Mouse (Mus musculus): ENCODE data around the gene Mpv17l2. TPM values are rescaled to one million over a fixed set of nuclear protein-coding genes. Genes with fewer than 3 reads are reported as not detected.

The Mpv17l2 gene
- polyA plus RNA-seq, 1 experiment from 2014 or later, result 47.4 TPM

DNA sequence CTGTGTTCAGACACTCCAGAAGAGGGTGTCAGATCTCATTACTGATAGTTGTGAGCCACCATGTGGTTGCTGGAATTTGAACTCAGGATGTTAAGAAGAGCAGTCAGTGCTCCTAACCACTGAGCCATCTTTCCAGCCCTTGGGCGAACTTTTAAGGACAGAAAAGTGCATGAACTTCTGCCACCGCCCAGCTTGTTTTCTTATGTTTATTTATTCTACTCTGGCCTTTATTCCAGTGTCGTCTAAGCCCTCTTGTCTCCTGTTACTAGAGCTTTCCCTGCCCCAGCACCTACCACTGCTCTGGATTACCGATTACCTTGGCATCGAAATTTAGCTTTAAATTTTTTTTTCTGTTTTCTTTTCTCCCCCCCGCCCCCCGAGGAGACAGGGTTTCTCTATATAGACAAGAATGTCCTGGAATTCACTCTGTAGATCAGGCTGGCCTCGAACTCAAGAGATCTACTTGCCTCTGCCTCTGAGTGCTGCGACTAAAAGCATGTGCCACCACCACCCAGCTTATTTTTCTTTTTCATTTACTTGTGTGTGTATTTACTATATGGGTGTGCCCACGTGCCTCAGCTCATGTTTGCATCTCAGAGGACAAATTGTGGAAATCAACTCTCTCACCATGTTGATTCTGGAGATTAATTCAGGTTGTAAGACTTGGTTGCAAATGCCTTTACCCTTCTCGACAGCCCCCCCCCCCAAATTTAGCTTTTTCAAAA, 42.2 kb upstream of the Mpv17l2 start:
- Histone ChIP-seq H3K27ac (replicated peaks in 1 of 2; ENCODE audit: control insufficient read depth in 1 of 2, insufficient read depth in 1 of 2, low read depth in 2 of 2, low read length in 2 of 2) (no peak overlapping the region), H3K9me3 (ENCODE audit: control insufficient read depth, low read length) (no peaks in the 10 kb centered on the region), H3K9ac (ENCODE audit: low read length) (no peak overlapping the region), H3K36me3 (ENCODE audit: control insufficient read depth, insufficient read depth, low read length) (no peaks in the 10 kb centered on the region), H3K4me3 (ENCODE audit: control insufficient read depth in 1 of 2, insufficient read depth in 1 of 2, low read depth in 1 of 2, low read length in 2 of 2) (no peak overlapping the region), H3K4me2 (ENCODE audit: low read length) (no peak overlapping the region), H3K4me1 (ENCODE audit: control insufficient read depth in 2 of 2, insufficient read depth in 2 of 2, low read length in 2 of 2) (peaks cover 6 to 11% of the 10 kb centered on the region in 2 experiments; a peak in 3 of 4 replicates), H3K27me3 (ENCODE audit: control insufficient read depth, insufficient read depth, low read length) (peaks cover 51% of the 10 kb centered on the region)
- no peak for ATAC-seq (ENCODE audit: insufficient number of reproducible peaks, insufficient read depth, low FRiP score, low read depth)
- WGBS, result 68% methylated on average over 11 of the region's 11 CpGs

DNA sequence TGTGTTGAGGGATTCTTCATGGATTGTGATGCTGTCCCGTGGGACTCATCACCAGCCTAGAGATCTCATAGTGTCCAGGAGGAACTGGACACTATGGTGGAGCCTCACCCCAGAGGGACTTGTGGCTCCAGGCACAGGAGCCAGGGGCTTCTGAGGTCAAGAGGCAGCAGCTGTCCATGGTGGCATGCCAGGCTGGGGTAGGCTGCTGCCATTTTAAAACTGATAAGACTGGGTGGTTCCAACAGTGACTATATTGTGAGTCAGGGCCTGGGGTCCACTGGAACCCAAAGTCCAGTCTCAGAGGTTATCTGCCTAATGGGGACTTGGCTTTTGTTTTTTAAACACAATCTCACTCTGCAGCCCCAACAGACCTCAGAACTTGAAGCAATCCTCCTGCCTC, 41.1 kb upstream of the Mpv17l2 start:
- no peak overlapping the region for H3K27ac ChIP-seq (replicated peaks in 1 of 2; ENCODE audit: control insufficient read depth in 1 of 2, insufficient read depth in 1 of 2, low read depth in 2 of 2, low read length in 2 of 2)
- 90% methylated on average over 1 of the region's 1 CpGs for WGBS
- H3K27me3 ChIP-seq (ENCODE audit: control insufficient read depth, insufficient read depth, low read length), result peaks cover 51% of the 10 kb centered on the region
- H3K9me3 ChIP-seq (ENCODE audit: control insufficient read depth, low read length), result no peaks in the 10 kb centered on the region
- H3K4me2 ChIP-seq (ENCODE audit: low read length), result no peak overlapping the region
- no peak overlapping the region for H3K9ac ChIP-seq (ENCODE audit: low read length)
- ATAC-seq (ENCODE audit: insufficient number of reproducible peaks, insufficient read depth, low FRiP score, low read depth), result no peak
- peaks cover 8 to 15% of the 10 kb centered on the region in 2 experiments; a peak in 3 of 4 replicates for H3K4me1 ChIP-seq (ENCODE audit: control insufficient read depth in 2 of 2, insufficient read depth in 2 of 2, low read length in 2 of 2)
- no peak overlapping the region for H3K4me3 ChIP-seq (ENCODE audit: control insufficient read depth in 1 of 2, insufficient read depth in 1 of 2, low read depth in 1 of 2, low read length in 2 of 2)
- no peaks in the 10 kb centered on the region for H3K36me3 ChIP-seq (ENCODE audit: control insufficient read depth, insufficient read depth, low read length)

- no peak overlapping the region for H3K27ac ChIP-seq (replicated peaks in 1 of 2; ENCODE audit: control insufficient read depth in 1 of 2, insufficient read depth in 1 of 2, low read depth in 2 of 2, low read length in 2 of 2)
- peaks cover 8 to 15% of the 10 kb centered on the region in 2 experiments; a peak in 3 of 4 replicates for H3K4me1 ChIP-seq (ENCODE audit: control insufficient read depth in 2 of 2, insufficient read depth in 2 of 2, low read length in 2 of 2)
- WGBS, result 18% methylated on average over 15 of the region's 15 CpGs
Observed at GRCm38 (mm10) chr8:70801156-70801555, 40.4 kb upstream of the Mpv17l2 start.

DNA sequence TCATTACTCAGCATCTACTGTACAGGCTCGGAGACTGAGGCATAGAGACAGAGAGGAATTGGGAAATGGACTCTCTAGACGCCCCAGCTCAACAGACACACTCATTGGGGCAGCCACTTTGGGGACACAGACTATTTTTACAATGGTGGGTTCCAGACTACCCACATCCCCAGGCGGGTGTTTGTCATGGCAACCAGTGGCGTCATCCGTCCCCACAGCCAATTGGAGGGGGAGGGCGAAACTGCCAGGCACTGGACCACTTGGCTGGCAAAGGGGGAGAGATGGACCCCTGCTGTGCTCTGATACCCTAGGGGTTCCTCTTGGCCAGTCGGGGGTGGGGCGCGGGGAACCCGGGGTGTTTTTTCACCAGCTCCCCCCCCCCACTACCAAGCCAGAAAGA, 39.9 kb upstream of the Mpv17l2 start:
- Histone ChIP-seq H3K27me3 (ENCODE audit: control insufficient read depth, insufficient read depth, low read length) (peaks cover 54% of the 10 kb centered on the region), H3K9ac (ENCODE audit: low read length) (no peak overlapping the region), H3K4me2 (ENCODE audit: low read length) (no peak overlapping the region), H3K4me3 (ENCODE audit: control insufficient read depth in 1 of 2, insufficient read depth in 1 of 2, low read depth in 1 of 2, low read length in 2 of 2) (no peak overlapping the region), H3K4me1 (ENCODE audit: control insufficient read depth in 2 of 2, insufficient read depth in 2 of 2, low read length in 2 of 2) (peaks cover 8 to 15% of the 10 kb centered on the region in 2 experiments; a peak in 3 of 4 replicates), H3K9me3 (ENCODE audit: control insufficient read depth, low read length) (no peaks in the 10 kb centered on the region), H3K36me3 (ENCODE audit: control insufficient read depth, insufficient read depth, low read length) (no peaks in the 10 kb centered on the region), H3K27ac (replicated peaks in 1 of 2; ENCODE audit: control insufficient read depth in 1 of 2, insufficient read depth in 1 of 2, low read depth in 2 of 2, low read length in 2 of 2) (no peak overlapping the region)
- 41% methylated on average over 10 of the region's 10 CpGs for WGBS
- no peak for ATAC-seq (ENCODE audit: insufficient number of reproducible peaks, insufficient read depth, low FRiP score, low read depth)

More at GRCm38 (mm10) chr8:70801156-70801555, 40.4 kb upstream of the Mpv17l2 start:
- Histone ChIP-seq H3K4me2 (ENCODE audit: low read length) (no peak overlapping the region), H3K36me3 (ENCODE audit: control insufficient read depth, insufficient read depth, low read length) (no peaks in the 10 kb centered on the region), H3K9me3 (ENCODE audit: control insufficient read depth, low read length) (no peaks in the 10 kb centered on the region), H3K9ac (ENCODE audit: low read length) (no peak overlapping the region), H3K27me3 (ENCODE audit: control insufficient read depth, insufficient read depth, low read length) (peaks cover 52% of the 10 kb centered on the region), H3K4me3 (ENCODE audit: control insufficient read depth in 1 of 2, insufficient read depth in 1 of 2, low read depth in 1 of 2, low read length in 2 of 2) (no peak overlapping the region)
- ATAC-seq (ENCODE audit: insufficient number of reproducible peaks, insufficient read depth, low FRiP score, low read depth), result no peak

GRCm38 (mm10) chr8:70798281-70798680, 37.5 kb upstream of the Mpv17l2 start:
- no peaks in the 10 kb centered on the region for H3K9me3 ChIP-seq (ENCODE audit: control insufficient read depth, low read length)
- WGBS, result 16% methylated on average over 15 of the region's 15 CpGs
- H3K4me1 ChIP-seq (ENCODE audit: control insufficient read depth in 2 of 2, insufficient read depth in 2 of 2, low read length in 2 of 2), result peaks cover 4 to 8% of the 10 kb centered on the region in 2 experiments; a peak in 3 of 4 replicates
- no peaks in the 10 kb centered on the region for H3K36me3 ChIP-seq (ENCODE audit: control insufficient read depth, insufficient read depth, low read length)
- peak overlapping the region; percentile 66; the same call in 1 of the 2 replicates for H3K4me2 ChIP-seq (ENCODE audit: low read length)
- no peak overlapping the region for H3K27ac ChIP-seq (replicated peaks in 1 of 2; ENCODE audit: control insufficient read depth in 1 of 2, insufficient read depth in 1 of 2, low read depth in 2 of 2, low read length in 2 of 2)
- peaks cover 58% of the 10 kb centered on the region for H3K27me3 ChIP-seq (ENCODE audit: control insufficient read depth, insufficient read depth, low read length)
- ATAC-seq (ENCODE audit: insufficient number of reproducible peaks, insufficient read depth, low FRiP score, low read depth), result no peak
- peak overlapping the region; percentile 50 to 52; a peak in 2 of 4 replicates for H3K4me3 ChIP-seq (ENCODE audit: control insufficient read depth in 1 of 2, insufficient read depth in 1 of 2, low read depth in 1 of 2, low read length in 2 of 2)
- no peak overlapping the region for H3K9ac ChIP-seq (ENCODE audit: low read length)

DNA sequence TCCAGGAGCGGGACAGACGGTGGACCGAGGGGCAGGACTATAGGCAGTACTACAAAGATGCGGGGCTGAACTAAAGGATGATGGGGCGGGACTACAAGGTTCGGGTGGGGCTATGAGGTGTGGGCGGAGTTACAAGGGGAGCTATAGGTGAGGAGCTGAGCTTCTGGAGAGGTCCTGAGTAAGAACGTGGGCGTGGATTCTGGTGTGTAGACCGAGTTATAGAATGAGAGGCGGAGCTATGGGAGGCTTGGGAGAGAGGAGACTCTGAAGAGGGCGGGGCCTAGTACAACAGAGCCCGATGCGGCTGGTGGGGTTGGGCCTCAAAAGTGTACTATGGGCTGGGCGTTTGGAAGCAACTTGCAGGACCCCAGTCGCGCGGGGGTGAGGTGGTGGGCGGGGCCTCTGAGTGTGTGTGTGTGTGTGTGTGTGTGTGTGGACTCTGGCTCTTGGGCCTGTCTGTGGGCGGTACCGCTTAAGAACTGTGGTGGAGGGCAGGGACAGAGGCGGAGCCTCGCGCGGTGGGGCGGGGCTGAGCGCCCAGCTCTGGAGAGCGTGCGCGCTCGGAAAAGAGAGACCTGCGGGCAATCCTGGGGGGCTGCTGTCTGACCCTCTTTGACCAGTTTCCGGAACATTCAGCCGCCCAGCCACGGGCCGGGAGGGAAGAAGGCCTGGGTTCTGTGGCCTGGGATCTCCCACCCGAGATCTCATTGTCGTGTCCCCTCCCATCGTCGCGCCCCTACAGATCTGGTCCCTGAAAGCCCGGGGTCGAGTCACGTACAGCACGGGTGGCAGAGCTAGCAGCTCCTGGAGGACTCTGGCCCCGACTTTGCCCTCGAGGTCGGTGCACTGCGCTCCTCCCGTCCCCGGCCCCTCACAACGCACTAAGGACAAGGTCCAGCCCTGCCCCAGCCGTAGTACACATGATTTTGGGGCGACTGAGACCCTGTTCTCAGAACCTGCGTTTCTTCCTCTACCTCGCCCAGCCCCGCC, 36.6 kb upstream of the Mpv17l2 start:
- Histone ChIP-seq H3K4me1 (ENCODE audit: control insufficient read depth in 2 of 2, insufficient read depth in 2 of 2, low read length in 2 of 2) (peaks cover 10 to 14% of the 10 kb centered on the region in 2 experiments; a peak in 3 of 4 replicates), H3K9me3 (ENCODE audit: control insufficient read depth, low read length) (no peaks in the 10 kb centered on the region), H3K27ac (replicated peaks in 1 of 2; ENCODE audit: control insufficient read depth in 1 of 2, insufficient read depth in 1 of 2, low read depth in 2 of 2, low read length in 2 of 2) (no peak overlapping the region), H3K36me3 (ENCODE audit: control insufficient read depth, insufficient read depth, low read length) (no peaks in the 10 kb centered on the region), H3K9ac (ENCODE audit: low read length) (peak overlapping the region; percentile 74), H3K4me3 (ENCODE audit: control insufficient read depth in 1 of 2, insufficient read depth in 1 of 2, low read depth in 1 of 2, low read length in 2 of 2) (peak overlapping the region; percentile 50 to 52), H3K4me2 (ENCODE audit: low read length) (peak overlapping the region; percentile 66), H3K27me3 (ENCODE audit: control insufficient read depth, insufficient read depth, low read length) (peaks cover 55% of the 10 kb centered on the region)
- peak; percentile 76 for ATAC-seq (ENCODE audit: insufficient number of reproducible peaks, insufficient read depth, low FRiP score, low read depth)
- under 1% methylated on average over 57 of the region's 57 CpGs for WGBS

- Histone ChIP-seq H3K4me1 (ENCODE audit: control insufficient read depth in 2 of 2, insufficient read depth in 2 of 2, low read length in 2 of 2) (peaks cover 10 to 19% of the 10 kb centered on the region in 2 experiments; a peak in 3 of 4 replicates), H3K4me3 (ENCODE audit: control insufficient read depth in 1 of 2, insufficient read depth in 1 of 2, low read depth in 1 of 2, low read length in 2 of 2) (peak overlapping the region; percentile 50 to 52), H3K36me3 (ENCODE audit: control insufficient read depth, insufficient read depth, low read length) (no peaks in the 10 kb centered on the region), H3K9me3 (ENCODE audit: control insufficient read depth, low read length) (no peaks in the 10 kb centered on the region), H3K27ac (replicated peaks in 1 of 2; ENCODE audit: control insufficient read depth in 1 of 2, insufficient read depth in 1 of 2, low read depth in 2 of 2, low read length in 2 of 2) (no peak overlapping the region), H3K9ac (ENCODE audit: low read length) (peak overlapping the region; percentile 74), H3K4me2 (ENCODE audit: low read length) (peak overlapping the region; percentile 66), H3K27me3 (ENCODE audit: control insufficient read depth, insufficient read depth, low read length) (peaks cover 52% of the 10 kb centered on the region)
- ATAC-seq (ENCODE audit: insufficient number of reproducible peaks, insufficient read depth, low FRiP score, low read depth), result no peak
- WGBS, result 5% methylated on average over 54 of the region's 54 CpGs
Observed at GRCm38 (mm10) chr8:70796403-70797080, 35.8 kb upstream of the Mpv17l2 start.

All from heart, embryonic 14.5 days (tissue).